Mouse (Mus musculus): ENCODE measurements around the gene Shc1. TPM values are rescaled to one million over a fixed set of nuclear protein-coding genes. Genes with fewer than 3 reads are reported as not detected.

Gene Shc1
- total and polyA plus RNA-seq, 3 experiments = 23.1 to 40.6 (median 32.3) TPM

- Histone ChIP-seq H3K27ac (ENCODE audit: insufficient read depth, low read depth) (0 out of 2 replicates have a peak overlapping the region, but pooled peaks have one; percentile 53), H3K27me3 (replicated peaks) (no peaks in the 10 kb centered on the region), H3K4me1 (ENCODE audit: control insufficient read depth in 1 of 2, insufficient read depth in 2 of 2) (peaks cover 9 to 26% of the 10 kb centered on the region in 2 experiments), H3K79me2 (replicated peaks; ENCODE audit: control insufficient read depth, extremely low read depth, insufficient read depth, poor library complexity, severe bottlenecking) (peaks cover 5% of the 10 kb centered on the region), H3K4me3 (replicated peaks in 1 of 3; ENCODE audit: low read depth in 2 of 3, low read length in 2 of 3, poor library complexity in 1 of 3) (peak overlapping the region; percentile 65 to 88 (median 77)), H3K36me3 (replicated peaks in 1 of 2; ENCODE audit: control insufficient read depth in 1 of 2, insufficient read depth in 1 of 2, low read length in 1 of 2) (peaks cover 35 to 68% of the 10 kb centered on the region in 2 experiments), H3K4me2 (ENCODE audit: insufficient read depth, low read depth, poor library complexity, severe bottlenecking) (peak overlapping the region; percentile 96), H3K9ac (ENCODE audit: insufficient read depth, low read depth) (peak overlapping the region; percentile 93), H3K9me3 (replicated peaks; ENCODE audit: low read length) (no peaks in the 10 kb centered on the region)
- no peak for TF ChIP-seq KAT2A (IDR thresholded peaks at IDR 0.05; ENCODE audit: insufficient replicate concordance, low read length)
- dilution Hi-C loops (cut with MboI; ENCODE audit: extremely low pct_ligation_motif_present, extremely low pct_unique_long_range_greater_than_20kb, low sequenced_read_pairs) (no loop called here), in situ Hi-C loops (cut with MboI; ENCODE audit: low pct_ligation_motif_present, low pct_unique_long_range_greater_than_20kb, low sequenced_read_pairs) (no loop called here)
- DNase-seq (ENCODE audit: extremely low read depth) = peak; percentile 63
Measured at GRCm38 (mm10) chr3:89437269-89437668, 19.0 kb downstream of the Shc1 start.

GRCm38 (mm10) chr3:89440691-89441090 lies 22.4 kb downstream of the Shc1 start:
- Histone ChIP-seq H3K27me3 (replicated peaks) (no peaks in the 10 kb centered on the region), H3K79me2 (replicated peaks; ENCODE audit: control insufficient read depth, extremely low read depth, insufficient read depth, poor library complexity, severe bottlenecking) (no peaks in the 10 kb centered on the region; the same call in 1 of the 2 replicates), H3K36me3 (replicated peaks in 1 of 2; ENCODE audit: control insufficient read depth in 1 of 2, insufficient read depth in 1 of 2, low read length in 1 of 2) (peaks cover 32 to 70% of the 10 kb centered on the region in 2 experiments), H3K4me3 (replicated peaks in 1 of 3; ENCODE audit: low read depth in 2 of 3, low read length in 2 of 3, poor library complexity in 1 of 3) (no peak overlapping the region), H3K4me2 (ENCODE audit: insufficient read depth, low read depth, poor library complexity, severe bottlenecking) (no peak overlapping the region), H3K4me1 (ENCODE audit: control insufficient read depth in 1 of 2, insufficient read depth in 2 of 2) (peaks cover 9 to 26% of the 10 kb centered on the region in 2 experiments), H3K27ac (ENCODE audit: insufficient read depth, low read depth) (no peak overlapping the region), H3K9ac (ENCODE audit: insufficient read depth, low read depth) (no peak overlapping the region), H3K9me3 (replicated peaks; ENCODE audit: low read length) (no peaks in the 10 kb centered on the region)
- in situ Hi-C loops (cut with MboI; ENCODE audit: low pct_ligation_motif_present, low pct_unique_long_range_greater_than_20kb, low sequenced_read_pairs) (no loop called here), dilution Hi-C loops (cut with MboI; ENCODE audit: extremely low pct_ligation_motif_present, extremely low pct_unique_long_range_greater_than_20kb, low sequenced_read_pairs) (no loop called here)
- no peak for DNase-seq (ENCODE audit: extremely low read depth)
- TF ChIP-seq GABPA (IDR thresholded peaks at IDR 0.05; ENCODE audit: insufficient replicate concordance, low read depth, low read length) = no peak
- no peak for TF ChIP-seq MAZ (IDR thresholded peaks at IDR 0.05; ENCODE audit: low read depth, low read length)
- TF ChIP-seq CHD2 (IDR thresholded peaks at IDR 0.05; ENCODE audit: low read length) = no peak
- TF ChIP-seq EP300 (IDR thresholded peaks at IDR 0.05; ENCODE audit: low read length) = no peak
- TF ChIP-seq ZKSCAN1 (IDR thresholded peaks at IDR 0.05; ENCODE audit: borderline replicate concordance, low read depth, low read length) = no peak

- peaks cover 11 to 28% of the 10 kb centered on the region in 2 experiments for H3K4me1 ChIP-seq (ENCODE audit: control insufficient read depth in 1 of 2, insufficient read depth in 2 of 2)
- in situ Hi-C loops (cut with MboI; ENCODE audit: low pct_ligation_motif_present, low pct_unique_long_range_greater_than_20kb, low sequenced_read_pairs) = loop anchor here (5.0 kb wide), 1 partner anchor 33 kb away; no protein-coding TSS in a partner anchor
Measured at GRCm38 (mm10) chr3:89448720-89449537, 30.7 kb downstream of the Shc1 start.

More at GRCm38 (mm10) chr3:89448720-89449537, 30.7 kb downstream of the Shc1 start:
- no peaks in the 10 kb centered on the region for H3K9me3 ChIP-seq (replicated peaks; ENCODE audit: low read length)
- H3K9ac ChIP-seq (ENCODE audit: insufficient read depth, low read depth) = no peak overlapping the region
- dilution Hi-C loops (cut with MboI; ENCODE audit: extremely low pct_ligation_motif_present, extremely low pct_unique_long_range_greater_than_20kb, low sequenced_read_pairs) = no loop called here
- H3K79me2 ChIP-seq (replicated peaks; ENCODE audit: control insufficient read depth, extremely low read depth, insufficient read depth, poor library complexity, severe bottlenecking) = no peaks in the 10 kb centered on the region
- no peak overlapping the region for H3K4me2 ChIP-seq (ENCODE audit: insufficient read depth, low read depth, poor library complexity, severe bottlenecking)
- peaks cover 44 to 71% of the 10 kb centered on the region in 2 experiments for H3K36me3 ChIP-seq (replicated peaks in 1 of 2; ENCODE audit: control insufficient read depth in 1 of 2, insufficient read depth in 1 of 2, low read length in 1 of 2)
- no peaks in the 10 kb centered on the region for H3K27me3 ChIP-seq (replicated peaks)
- H3K4me3 ChIP-seq (replicated peaks in 1 of 3; ENCODE audit: low read depth in 2 of 3, low read length in 2 of 3, poor library complexity in 1 of 3) = no peak overlapping the region
- H3K27ac ChIP-seq (ENCODE audit: insufficient read depth, low read depth) = no peak overlapping the region
- TF ChIP-seq ZNF384 (IDR thresholded peaks at IDR 0.05; ENCODE audit: low read depth, low read length) = peak; percentile 96
- TF ChIP-seq MYC (IDR thresholded peaks at IDR 0.05; ENCODE audit: low read depth, low read length) = no peak
- peak; percentile 49 for DNase-seq (ENCODE audit: extremely low read depth)
